Mouse (Mus musculus) heart, postnatal 0 days (tissue): ENCODE measurements around the gene Ccdc40. TPM values are rescaled to one million over a fixed set of nuclear protein-coding genes. Genes with fewer than 3 reads are reported as not detected.

ENCODE experiments used
- ATAC-seq: fragments of 200-750 bp; cut with Nextera tagmentation; 2 replicates; pipeline ENCODE4 v1.8.0; 2017; ENCODE audit warnings: low read depth, moderate number of reproducible peaks, moderate library complexity; ENCODE audit not compliant: insufficient read depth
- DNase-seq: peaks from one replicate; pipeline ENCODE4 v3.0.0-alpha.2; 2016; ENCODE audit warnings: low spot score
- H3K27ac ChIP-seq: fragments of 300-500 bp; sonication (generic); 2 replicates; pipeline ENCODE4 v1.5.1; 2014; ENCODE audit warnings: low read depth, mild to moderate bottlenecking
- H3K27me3 ChIP-seq: fragments of 300-500 bp; sonication (generic); 2 replicates; pipeline ENCODE4 v1.6.1; 2014; ENCODE audit warnings: low read length, mixed read lengths; ENCODE audit not compliant: control insufficient read depth, insufficient read depth
- H3K36me3 ChIP-seq: fragments of 300-500 bp; sonication (generic); replicated peaks from 2 replicates; pipeline ENCODE4 v1.6.1; 2014; ENCODE audit warnings: low read length, mixed read lengths; ENCODE audit not compliant: control insufficient read depth, insufficient read depth
- H3K4me1 ChIP-seq: fragments of 300-500 bp; sonication (generic); 2 replicates; pipeline ENCODE4 v1.6.1; 2014; ENCODE audit warnings: antibody characterized with exemption; ENCODE audit not compliant: control insufficient read depth, insufficient read depth
- H3K4me2 ChIP-seq: fragments of 300-500 bp; sonication (generic); 2 replicates; pipeline ENCODE4 v1.6.1; 2014; ENCODE audit warnings: low read depth, mild to moderate bottlenecking, low read length, moderate library complexity
- H3K4me3 ChIP-seq: fragments of 300-500 bp; sonication (generic); 2 replicates; pipeline ENCODE4 v1.5.1; 2014; ENCODE audit warnings: low read depth, low read length
- H3K9ac ChIP-seq: fragments of 300-500 bp; sonication (generic); replicated peaks from 2 replicates; pipeline ENCODE4 v1.6.1; 2014; ENCODE audit warnings: low read depth, low read length, mixed read lengths
- H3K9me3 ChIP-seq: fragments of 300-500 bp; sonication (generic); replicated peaks from 2 replicates; pipeline ENCODE4 v1.6.1; 2016; ENCODE audit warnings: low read length; ENCODE audit not compliant: control insufficient read depth
- CTCF ChIP-seq: IDR thresholded peaks from 2 replicates; pipeline ENCODE4 v1.5.1; 2016; ENCODE audit warnings: antibody characterized with exemption, control low read depth, low read depth
- EP300 ChIP-seq: IDR thresholded peaks from 2 replicates; pipeline ENCODE4 v1.6.1; 2016; ENCODE audit warnings: antibody characterized with exemption, low read depth
- WGBS: fragments of 180-500 bp; shearing (Covaris S2); extraction: QIAGEN DNeasy Blood & Tissue Kit; methylation state at CpG from one replicate; pipeline ENCODE4 v1.1.7; 2014; 5-methylcytosine and 5-hydroxymethylcytosine counted together
- polyA plus RNA-seq: library from polyadenylated mRNA; unstranded; fragments of >200 nt; fragmentation: Nextera tagmentation; extraction: Ambion mirVana; gene quantifications from 2 replicates; pipeline ENCODE4 v1.2.1, GENCODE M21; 2015
- total RNA-seq: library from RNA; depleted of rRNA; stranded (reverse); fragments of >200 nt; gene quantifications from 2 replicates; pipeline ENCODE4 v1.2.3, GENCODE M21; 2014; ENCODE audit warnings: low replicate concordance

Ccdc40 gene
- total and polyA plus RNA-seq, 2 experiments from 2014 or later, result 0.68 TPM; not detected in 1

DNA sequence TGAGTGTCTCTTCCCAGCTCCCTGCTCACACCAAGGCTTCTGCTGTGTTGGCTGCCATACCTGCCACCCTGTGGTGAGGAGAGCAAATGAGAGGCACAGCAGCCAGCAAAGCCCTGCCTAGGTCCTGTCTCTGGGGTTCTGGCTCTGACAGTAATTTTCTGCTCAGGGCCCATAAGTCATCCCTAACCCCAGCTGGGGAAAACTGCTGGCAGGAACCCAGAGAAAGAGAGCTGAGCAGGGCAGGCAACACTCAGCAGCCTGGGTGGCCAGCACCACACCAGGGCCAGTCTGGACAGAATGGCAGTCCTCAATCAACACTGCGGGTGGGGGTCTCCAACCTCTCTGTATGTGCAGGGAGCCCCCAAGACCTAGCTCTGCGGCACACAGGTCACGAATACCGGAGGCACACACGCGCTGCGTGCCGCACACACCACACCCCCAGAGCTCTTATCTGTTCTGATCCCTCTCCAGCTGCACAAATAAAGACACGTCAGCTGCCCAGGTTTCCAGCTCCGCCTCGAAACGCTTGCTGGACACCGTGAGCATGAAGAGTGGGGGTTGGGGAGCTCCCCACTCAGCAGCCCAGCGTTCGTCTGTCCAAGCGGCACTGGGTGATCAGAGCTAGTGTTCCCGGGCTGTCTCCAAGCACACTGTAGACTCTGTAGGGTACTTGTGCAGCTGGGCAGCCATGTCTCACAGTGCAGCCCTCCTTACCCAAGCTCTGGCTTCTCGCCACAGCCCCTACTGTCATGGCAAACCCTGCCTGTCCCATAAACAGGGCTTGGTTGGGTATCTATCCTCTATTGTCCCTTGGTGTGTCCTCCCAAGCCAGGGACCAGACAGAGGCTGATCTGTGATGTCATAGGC lies 13.1 kb upstream of the Ccdc40 start:
- DNase-seq (peak; percentile 95), ATAC-seq (peak; percentile 82)
- 3% methylated on average over 18 of the region's 18 CpGs for WGBS
- peak overlapping the region; percentile 97 for H3K27ac ChIP-seq
- no peak; the same call in 1 of the 2 replicates for TF ChIP-seq EP300
- TF ChIP-seq CTCF, result peak; percentile 51
- peak overlapping the region; percentile 2 for H3K9ac ChIP-seq
- peak overlapping the region; percentile 67 for H3K4me2 ChIP-seq
- peaks cover 63% of the 10 kb centered on the region for H3K4me1 ChIP-seq
- no peaks in the 10 kb centered on the region for H3K9me3 ChIP-seq
- peak overlapping the region; percentile 30 for H3K4me3 ChIP-seq
- H3K36me3 ChIP-seq, result no peaks in the 10 kb centered on the region
- H3K27me3 ChIP-seq, result no peaks in the 10 kb centered on the region

DNA sequence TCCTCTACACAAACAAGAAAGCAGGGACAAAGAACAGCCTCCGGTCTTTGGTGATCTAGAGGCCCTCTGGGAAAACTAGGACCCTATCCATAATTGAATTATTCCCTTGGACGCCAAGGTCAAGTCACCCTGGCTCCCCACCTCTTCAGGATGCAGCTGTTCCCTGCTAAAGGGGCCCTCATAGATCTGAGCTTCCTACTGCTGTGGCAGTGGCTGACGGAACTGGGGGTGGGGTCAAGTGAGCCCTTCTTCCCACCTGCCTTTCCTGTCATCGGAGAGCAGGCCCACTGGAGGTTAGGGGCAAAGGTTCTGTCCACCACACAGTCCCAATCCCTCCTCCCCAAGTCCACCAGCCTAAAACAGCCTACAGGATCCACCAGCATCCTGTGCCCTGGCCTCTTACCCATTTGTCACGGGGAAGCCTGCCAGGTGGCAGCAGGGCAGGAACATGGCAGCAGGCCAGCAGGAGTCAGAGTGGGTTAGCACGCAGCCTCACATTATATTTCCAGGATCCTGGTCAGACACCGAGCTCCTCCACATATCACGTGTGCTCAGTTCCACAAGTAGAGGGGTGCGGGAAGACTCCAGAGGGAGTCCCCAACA lies 12.4 kb upstream of the Ccdc40 start:
- no peaks in the 10 kb centered on the region for H3K27me3 ChIP-seq
- 23% methylated on average over 9 of the region's 9 CpGs for WGBS
- peaks cover 61% of the 10 kb centered on the region for H3K4me1 ChIP-seq
- H3K36me3 ChIP-seq, result no peaks in the 10 kb centered on the region
- H3K9me3 ChIP-seq, result no peaks in the 10 kb centered on the region
- H3K4me3 ChIP-seq, result peak overlapping the region; percentile 30
- peak; percentile 66 for DNase-seq
- H3K4me2 ChIP-seq, result peak overlapping the region; percentile 67
- H3K27ac ChIP-seq, result peak overlapping the region; percentile 97
- TF ChIP-seq EP300 (no peak; the same call in 1 of the 2 replicates), CTCF (no peak)
- peak overlapping the region; percentile 2 for H3K9ac ChIP-seq
- peak; percentile 12; the same call in 1 of the 2 replicates for ATAC-seq

DNA sequence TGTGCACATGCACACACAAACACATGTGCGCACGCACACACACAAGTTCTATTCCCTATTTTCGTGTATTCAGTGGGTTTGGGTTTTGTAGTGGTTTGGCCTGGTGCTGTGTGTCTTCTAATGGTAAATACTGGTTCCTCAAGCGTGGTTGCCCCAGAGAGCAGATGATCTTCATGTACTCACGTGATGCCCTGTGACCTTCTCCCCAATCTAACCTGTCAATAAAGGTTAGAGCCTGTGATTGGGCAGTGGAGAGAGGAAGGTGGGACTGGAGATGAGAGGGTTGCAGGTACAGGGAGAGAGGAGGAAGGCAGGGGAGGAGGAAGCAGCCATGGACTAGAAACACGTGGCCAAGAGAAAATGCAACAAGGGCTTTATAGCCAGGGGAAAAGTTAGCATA lies 10.5 kb upstream of the Ccdc40 start:
- Histone ChIP-seq H3K9ac (no peak overlapping the region), H3K27me3 (no peaks in the 10 kb centered on the region), H3K27ac (no peak overlapping the region), H3K4me1 (peaks cover 56% of the 10 kb centered on the region), H3K36me3 (no peaks in the 10 kb centered on the region), H3K9me3 (no peaks in the 10 kb centered on the region), H3K4me3 (no peak overlapping the region), H3K4me2 (no peak overlapping the region)
- 91% methylated on average over 6 of the region's 6 CpGs for WGBS
- TF ChIP-seq CTCF (no peak), EP300 (no peak)
- ATAC-seq (no peak), DNase-seq (no peak)

DNA sequence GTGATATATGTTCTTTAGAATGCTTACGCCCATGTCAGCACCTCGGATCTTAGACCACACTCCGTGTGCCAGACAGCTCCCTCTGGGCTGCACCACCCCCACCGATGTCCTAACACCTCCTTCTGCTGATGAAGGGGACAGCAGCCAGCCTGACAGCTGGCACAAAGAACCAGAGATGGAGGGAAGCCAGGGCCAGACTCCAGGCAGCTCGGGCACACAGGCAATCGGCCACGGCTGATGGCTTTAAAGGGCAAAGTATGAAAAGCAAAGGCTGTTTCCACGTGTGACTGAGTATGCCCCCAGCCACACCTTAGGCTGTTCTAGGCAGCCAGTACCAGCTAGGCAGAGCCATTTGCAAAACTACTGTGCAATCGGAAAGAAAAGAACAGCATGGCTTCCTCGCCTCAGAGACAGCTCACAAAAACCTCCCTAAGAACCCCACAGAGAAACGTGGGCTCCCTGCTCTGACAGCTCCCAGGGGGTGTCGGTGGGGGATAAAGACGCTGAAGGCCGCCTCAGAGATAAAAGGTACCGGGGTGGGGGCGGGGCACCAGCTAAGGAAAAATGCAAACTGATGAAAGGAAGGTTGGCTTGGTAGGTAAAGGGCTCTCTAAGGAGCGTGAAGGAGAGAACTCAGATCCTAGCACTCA lies 8.4 kb upstream of the Ccdc40 start:
- H3K4me2 ChIP-seq, result peak overlapping the region; percentile 50
- no peaks in the 10 kb centered on the region for H3K27me3 ChIP-seq
- no peaks in the 10 kb centered on the region for H3K9me3 ChIP-seq
- no peaks in the 10 kb centered on the region for H3K36me3 ChIP-seq
- 0 out of 2 replicates have a peak, but pooled peaks have one; percentile 6 for TF ChIP-seq CTCF
- no peak for TF ChIP-seq EP300
- no peak overlapping the region; the same call in 1 of the 2 replicates for H3K9ac ChIP-seq
- DNase-seq, result peak; percentile 84
- H3K4me1 ChIP-seq, result peaks cover 41% of the 10 kb centered on the region
- no peak overlapping the region; the same call in 1 of the 2 replicates for H3K4me3 ChIP-seq
- H3K27ac ChIP-seq, result peak overlapping the region; percentile 82
- peak; percentile 67 for ATAC-seq
- WGBS, result 17% methylated on average over 17 of the region's 17 CpGs

DNA sequence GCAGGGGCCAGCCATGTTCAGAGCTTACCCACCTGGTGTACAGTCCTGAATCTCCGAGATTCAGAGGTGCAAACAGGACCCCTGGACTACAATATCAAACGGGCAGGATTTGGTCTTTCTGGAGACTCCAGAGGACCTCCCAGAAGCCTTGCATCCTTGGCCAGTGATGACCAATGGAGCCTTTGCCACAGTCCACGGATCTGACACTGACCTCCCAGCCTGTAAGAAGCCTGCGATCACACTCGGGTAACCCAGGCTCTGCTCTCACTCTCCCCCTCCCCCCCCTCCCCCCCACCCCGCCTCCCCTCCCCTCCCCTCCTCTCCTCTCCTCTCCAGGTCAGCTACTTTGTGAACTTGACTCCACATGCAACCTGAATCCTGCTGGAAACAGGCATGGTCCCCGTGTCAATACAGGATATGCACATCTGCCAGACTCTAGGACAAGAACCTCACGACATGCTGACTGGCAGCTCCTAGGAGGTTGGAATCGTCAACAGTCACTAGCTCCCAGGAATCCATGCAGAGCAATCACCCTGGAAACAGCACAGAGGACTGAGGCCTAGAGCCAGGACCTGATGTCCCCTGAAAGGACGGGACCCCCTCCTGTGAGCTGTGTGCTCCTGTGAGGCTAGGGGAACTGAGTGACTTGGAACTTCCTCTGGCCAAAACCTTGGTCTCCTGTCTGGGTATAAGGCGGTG lies 6.4 kb upstream of the Ccdc40 start:
- H3K36me3 ChIP-seq, result no peaks in the 10 kb centered on the region
- no peaks in the 10 kb centered on the region for H3K27me3 ChIP-seq
- no peak overlapping the region for H3K9ac ChIP-seq
- WGBS, result 63% methylated on average over 9 of the region's 11 CpGs
- ATAC-seq (no peak), DNase-seq (no peak)
- no peak overlapping the region for H3K4me3 ChIP-seq
- no peaks in the 10 kb centered on the region for H3K9me3 ChIP-seq
- H3K4me1 ChIP-seq, result peaks cover 23% of the 10 kb centered on the region
- no peak overlapping the region for H3K27ac ChIP-seq
- TF ChIP-seq EP300 (no peak), CTCF (no peak)
- H3K4me2 ChIP-seq, result no peak overlapping the region
